Mouse (Mus musculus) CH12.LX (cell line): Measurements from ENCODE around the gene Mapk8ip1.

Source experiments
- CHD2 ChIP-seq: IDR thresholded peaks from 2 replicates; pipeline ENCODE4 v1.6.1; 2011; ENCODE audit warnings: low read length, improper control_type of control experiment
- CTCF ChIP-seq, 2 experiments: IDR thresholded peaks in 1 of 2; conservative IDR thresholded peaks in 1 of 2; 2 replicates each; pipeline ENCODE4 v1.5.1; 2011 to 2012; ENCODE audit warnings: low read depth in 2 of 2, low read length in 2 of 2, improper control_type of control experiment in 1 of 2, inconsistent platforms in 1 of 2, mild to moderate bottlenecking in 1 of 2, moderate library complexity in 1 of 2
- HCFC1 ChIP-seq: IDR thresholded peaks from 2 replicates; pipeline ENCODE4 v1.6.1; 2012; ENCODE audit warnings: low read depth, mild to moderate bottlenecking, inconsistent platforms, low read length, improper control_type of control experiment
- KAT2A ChIP-seq: IDR thresholded peaks from 2 replicates; pipeline ENCODE4 v1.6.1; 2012; ENCODE audit warnings: low read length, improper control_type of control experiment, inconsistent platforms; ENCODE audit not compliant: insufficient replicate concordance
- MEF2A ChIP-seq: IDR thresholded peaks from 2 replicates; pipeline ENCODE4 v1.6.1; 2014; ENCODE audit warnings: low read depth, mild to moderate bottlenecking, inconsistent platforms, low read length, improper control_type of control experiment, borderline replicate concordance
- MYC ChIP-seq: IDR thresholded peaks from 2 replicates; pipeline ENCODE4 v1.6.1; 2011; ENCODE audit warnings: low read depth, mild to moderate bottlenecking, improper control_type of control experiment, low read length
- POLR2A ChIP-seq: IDR thresholded peaks from 2 replicates; pipeline ENCODE4 v1.6.1; 2011; ENCODE audit warnings: low read depth, mild to moderate bottlenecking, improper control_type of control experiment, low read length
- USF1 ChIP-seq: IDR thresholded peaks from 2 replicates; pipeline ENCODE4 v1.6.1; 2014; ENCODE audit warnings: low read depth, mild to moderate bottlenecking, inconsistent platforms, low read length, improper control_type of control experiment
- ZMIZ1 ChIP-seq: IDR thresholded peaks from 2 replicates; pipeline ENCODE4 v1.6.1; 2012; ENCODE audit warnings: low read depth, mild to moderate bottlenecking, inconsistent platforms, low read length, improper control_type of control experiment

- TF ChIP-seq MYC (no peak), ZMIZ1 (no peak), POLR2A (no peak), CTCF (conservative IDR thresholded peaks at IDR 0.05 in 1 of 2, IDR thresholded peaks at IDR 0.05 in 1 of 2; ENCODE audit: low read depth in 2 of 2, low read length in 2 of 2) (no peak), CHD2 (no peak), HCFC1 (no peak), USF1 (no peak), MEF2A (no peak), KAT2A (no peak)
Observed at GRCm38 (mm10) chr2:92404737-92405136, 3.7 kb upstream of the Mapk8ip1 start.
